Mouse (Mus musculus): ENCODE results near the gene Scd3. TPM values are rescaled to one million over a fixed set of nuclear protein-coding genes. Genes with fewer than 3 reads are reported as not detected.
A peak's percentile ranks its signal among the peaks of the same experiment; 100 is the strongest.

The Scd3 gene
- polyA plus RNA-seq, 1 experiment from 2014 or later, result not detected

DNA sequence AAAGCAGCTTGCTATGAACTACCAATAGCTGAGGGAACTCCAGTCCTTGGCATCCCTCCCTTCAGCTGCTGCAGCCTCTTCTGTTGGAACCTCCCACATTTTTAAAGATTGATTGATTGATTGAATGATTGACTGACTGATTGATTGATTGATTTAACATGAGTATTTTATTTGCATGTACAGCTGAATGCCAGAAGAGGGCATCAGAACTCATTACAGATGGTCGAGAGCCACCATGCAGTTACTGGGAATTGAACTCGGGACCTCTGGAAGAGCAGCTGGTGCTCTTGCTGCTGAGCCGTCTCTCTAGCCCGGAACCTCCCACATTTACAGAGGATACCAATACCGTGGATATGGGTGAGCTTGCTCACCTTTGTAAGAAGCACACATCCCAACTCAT lies 57.4 kb downstream of the Scd3 start:
- Histone ChIP-seq H3K27me3 (ENCODE audit: insufficient read depth, low read length) (peaks cover 3% of the 10 kb centered on the region; the same call in 1 of the 2 replicates), H3K4me2 (ENCODE audit: low read depth, low read length) (no peak overlapping the region), H3K4me3 (ENCODE audit: low read depth, low read length) (no peak overlapping the region), H3K36me3 (replicated peaks; ENCODE audit: insufficient read depth, low read length) (no peaks in the 10 kb centered on the region), H3K27ac (ENCODE audit: low read depth) (no peak overlapping the region), H3K9me3 (ENCODE audit: low read length) (no peaks in the 10 kb centered on the region), H3K4me1 (ENCODE audit: insufficient read depth) (peaks cover 12% of the 10 kb centered on the region), H3K9ac (replicated peaks) (no peak overlapping the region)
- WGBS (ENCODE audit: insufficient replicate concordance), result 67% methylated on average over 5 of the region's 5 CpGs
- TF ChIP-seq CTCF (IDR thresholded peaks at IDR 0.05; ENCODE audit: low read depth), result peak; percentile 40
- TF ChIP-seq EP300 (IDR thresholded peaks at IDR 0.05; ENCODE audit: low read depth), result no peak
- ATAC-seq, result no peak
- DNase-seq, result no peak

GRCm38 (mm10) chr19:44261774-44262173 lies 58.7 kb downstream of the Scd3 start:
- 79% methylated on average over 7 of the region's 7 CpGs for WGBS (ENCODE audit: insufficient replicate concordance)
- peaks cover 23% of the 10 kb centered on the region for H3K4me1 ChIP-seq (ENCODE audit: insufficient read depth)
- H3K9ac ChIP-seq (replicated peaks), result no peak overlapping the region
- H3K4me2 ChIP-seq (ENCODE audit: low read depth, low read length), result no peak overlapping the region
- TF ChIP-seq CTCF (IDR thresholded peaks at IDR 0.05; ENCODE audit: low read depth), result no peak
- TF ChIP-seq EP300 (IDR thresholded peaks at IDR 0.05; ENCODE audit: low read depth), result no peak
- no peaks in the 10 kb centered on the region for H3K9me3 ChIP-seq (ENCODE audit: low read length)
- ATAC-seq (no peak), DNase-seq (no peak)
- H3K36me3 ChIP-seq (replicated peaks; ENCODE audit: insufficient read depth, low read length), result no peaks in the 10 kb centered on the region
- no peak overlapping the region for H3K4me3 ChIP-seq (ENCODE audit: low read depth, low read length)
- no peak overlapping the region for H3K27ac ChIP-seq (ENCODE audit: low read depth)
- H3K27me3 ChIP-seq (ENCODE audit: insufficient read depth, low read length), result peaks cover 3% of the 10 kb centered on the region; the same call in 1 of the 2 replicates

GRCm38 (mm10) chr19:44263581-44263980 lies 60.5 kb downstream of the Scd3 start:
- DNase-seq (no peak), ATAC-seq (no peak)
- Histone ChIP-seq H3K4me3 (ENCODE audit: low read depth, low read length) (no peak overlapping the region), H3K27ac (ENCODE audit: low read depth) (no peak overlapping the region), H3K9me3 (ENCODE audit: low read length) (no peaks in the 10 kb centered on the region), H3K4me1 (ENCODE audit: insufficient read depth) (peaks cover 35% of the 10 kb centered on the region), H3K27me3 (ENCODE audit: insufficient read depth, low read length) (peaks cover 3% of the 10 kb centered on the region; the same call in 1 of the 2 replicates), H3K9ac (replicated peaks) (no peak overlapping the region), H3K4me2 (ENCODE audit: low read depth, low read length) (no peak overlapping the region), H3K36me3 (replicated peaks; ENCODE audit: insufficient read depth, low read length) (no peaks in the 10 kb centered on the region)
- WGBS (ENCODE audit: insufficient replicate concordance), result 74% methylated on average over 3 of the region's 3 CpGs
- no peak for TF ChIP-seq EP300 (IDR thresholded peaks at IDR 0.05; ENCODE audit: low read depth)
- TF ChIP-seq CTCF (IDR thresholded peaks at IDR 0.05; ENCODE audit: low read depth), result no peak

DNA sequence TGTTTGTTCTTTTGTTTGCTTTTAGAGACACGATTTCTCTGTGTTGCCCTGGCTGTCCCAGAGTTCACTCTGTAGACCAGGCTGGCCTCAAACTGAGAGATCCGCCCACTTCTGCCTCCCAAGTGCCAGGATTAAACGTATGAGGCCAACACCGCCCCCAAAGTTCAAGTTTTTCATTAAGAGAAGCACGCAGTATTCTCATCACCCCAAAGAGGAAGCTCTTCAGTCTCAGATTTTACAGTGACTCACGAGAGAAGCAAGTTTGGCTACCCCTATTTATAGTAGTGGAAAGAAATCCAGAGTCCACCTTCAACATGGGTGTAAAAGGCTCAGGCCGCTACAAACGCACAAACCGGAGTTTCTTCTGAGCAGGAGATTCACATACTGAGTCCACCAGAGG lies 61.2 kb downstream of the Scd3 start:
- Histone ChIP-seq H3K4me1 (ENCODE audit: insufficient read depth) (peaks cover 35% of the 10 kb centered on the region), H3K4me3 (ENCODE audit: low read depth, low read length) (no peak overlapping the region), H3K36me3 (replicated peaks; ENCODE audit: insufficient read depth, low read length) (no peaks in the 10 kb centered on the region), H3K9ac (replicated peaks) (no peak overlapping the region), H3K4me2 (ENCODE audit: low read depth, low read length) (no peak overlapping the region), H3K27ac (ENCODE audit: low read depth) (peak overlapping the region; percentile 19; the same call in 1 of the 2 replicates), H3K27me3 (ENCODE audit: insufficient read depth, low read length) (peaks cover 3% of the 10 kb centered on the region; the same call in 1 of the 2 replicates), H3K9me3 (ENCODE audit: low read length) (no peaks in the 10 kb centered on the region)
- ATAC-seq, result no peak
- WGBS (ENCODE audit: insufficient replicate concordance), result 43% methylated on average over 9 of the region's 9 CpGs
- TF ChIP-seq EP300 (IDR thresholded peaks at IDR 0.05; ENCODE audit: low read depth) (no peak), CTCF (IDR thresholded peaks at IDR 0.05; ENCODE audit: low read depth) (no peak)
- no peak for DNase-seq

- DNase-seq, result no peak
- WGBS (ENCODE audit: insufficient replicate concordance), result 51% methylated on average over 7 of the region's 7 CpGs
- TF ChIP-seq EP300 (IDR thresholded peaks at IDR 0.05; ENCODE audit: low read depth), result no peak
- TF ChIP-seq CTCF (IDR thresholded peaks at IDR 0.05; ENCODE audit: low read depth), result no peak
- peaks cover 3% of the 10 kb centered on the region; the same call in 1 of the 2 replicates for H3K27me3 ChIP-seq (ENCODE audit: insufficient read depth, low read length)
- H3K36me3 ChIP-seq (replicated peaks; ENCODE audit: insufficient read depth, low read length), result no peaks in the 10 kb centered on the region
- peak overlapping the region; percentile 30 for H3K27ac ChIP-seq (ENCODE audit: low read depth)
- no peak overlapping the region for H3K4me3 ChIP-seq (ENCODE audit: low read depth, low read length)
- no peak for ATAC-seq
- H3K4me1 ChIP-seq (ENCODE audit: insufficient read depth), result peaks cover 35% of the 10 kb centered on the region
- no peak overlapping the region for H3K9ac ChIP-seq (replicated peaks)
- no peaks in the 10 kb centered on the region for H3K9me3 ChIP-seq (ENCODE audit: low read length)
- H3K4me2 ChIP-seq (ENCODE audit: low read depth, low read length), result no peak overlapping the region
Measured at GRCm38 (mm10) chr19:44265300-44265699, 62.2 kb downstream of the Scd3 start.

DNA sequence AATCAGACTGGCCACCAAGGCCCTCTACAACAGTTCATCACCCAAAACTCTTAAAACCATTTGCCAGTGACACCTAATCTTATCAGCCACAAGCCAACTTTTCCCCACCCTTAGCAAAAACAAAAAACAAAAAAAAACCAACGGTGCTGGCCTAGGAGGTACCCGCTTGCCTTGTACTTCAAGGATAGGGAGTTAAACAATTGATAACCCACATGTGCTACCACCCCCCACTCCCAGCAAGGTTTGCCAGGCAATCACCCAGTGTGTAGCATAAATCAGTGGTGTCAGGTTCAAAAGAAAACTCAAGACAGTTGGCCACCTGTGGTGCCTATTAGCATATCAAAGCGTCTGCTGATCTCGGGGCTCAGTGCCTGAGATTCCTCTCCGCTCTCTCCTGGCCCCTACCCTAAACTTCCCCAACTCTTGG lies 62.9 kb downstream of the Scd3 start:
- peak overlapping the region; percentile 66; the same call in 1 of the 2 replicates for H3K4me3 ChIP-seq (ENCODE audit: low read depth, low read length)
- no peaks in the 10 kb centered on the region for H3K9me3 ChIP-seq (ENCODE audit: low read length)
- peak overlapping the region; percentile 95 for H3K27ac ChIP-seq (ENCODE audit: low read depth)
- TF ChIP-seq EP300 (IDR thresholded peaks at IDR 0.05; ENCODE audit: low read depth), result peak; percentile 10; the same call in 1 of the 2 replicates
- TF ChIP-seq CTCF (IDR thresholded peaks at IDR 0.05; ENCODE audit: low read depth), result no peak
- H3K36me3 ChIP-seq (replicated peaks; ENCODE audit: insufficient read depth, low read length), result no peaks in the 10 kb centered on the region
- peak overlapping the region; percentile 41 for H3K9ac ChIP-seq (replicated peaks)
- WGBS (ENCODE audit: insufficient replicate concordance), result 48% methylated on average over 5 of the region's 5 CpGs
- DNase-seq (no peak), ATAC-seq (no peak)
- H3K4me1 ChIP-seq (ENCODE audit: insufficient read depth), result peaks cover 35% of the 10 kb centered on the region
- peak overlapping the region; percentile 95 for H3K4me2 ChIP-seq (ENCODE audit: low read depth, low read length)
- peaks cover 3% of the 10 kb centered on the region; the same call in 1 of the 2 replicates for H3K27me3 ChIP-seq (ENCODE audit: insufficient read depth, low read length)

All from liver, postnatal 0 days (tissue).